Mouse (Mus musculus) liver, embryonic 11.5 days (tissue): ENCODE measurements around the gene C1d. TPM values are rescaled to one million over a fixed set of nuclear protein-coding genes. Genes with fewer than 3 reads are reported as not detected.
A peak's percentile ranks its signal among the peaks of the same experiment; 100 is the strongest.
"Not testable (repeated sequence)": the region's sequence is repeated elsewhere in the genome, so short reads cannot be mapped to it uniquely, and the experiment has no call there.

Source experiments
- ATAC-seq: fragments of 200-750 bp; cut with Nextera tagmentation; replicated peaks from 2 replicates; pipeline ENCODE4 v1.8.0; 2017; ENCODE audit warnings: moderate number of reproducible peaks, mild to moderate bottlenecking, moderate TSS enrichment, moderate library complexity; ENCODE audit not compliant: low FRiP score
- DNase-seq: peaks from one replicate; pipeline ENCODE4 v3.0.0-alpha.2; 2017; ENCODE audit warnings: low spot score
- H3K27ac ChIP-seq: fragments of 300-500 bp; sonication (generic); 2 replicates; pipeline ENCODE4 v1.5.1; 2014; ENCODE audit warnings: mild to moderate bottlenecking, low read depth, low read length, control low read depth
- H3K27me3 ChIP-seq: fragments of 300-500 bp; sonication (generic); replicated peaks from 2 replicates; pipeline ENCODE4 v1.6.1; 2014; ENCODE audit warnings: low read length, mixed read lengths; ENCODE audit not compliant: control insufficient read depth, insufficient read depth
- H3K36me3 ChIP-seq: fragments of 300-500 bp; sonication (generic); 2 replicates; pipeline ENCODE4 v1.6.1; 2014; ENCODE audit warnings: mild to moderate bottlenecking, low read length, moderate library complexity, mixed read lengths; ENCODE audit not compliant: control insufficient read depth, insufficient read depth
- H3K4me1 ChIP-seq: fragments of 300-500 bp; sonication (generic); replicated peaks from 2 replicates; pipeline ENCODE4 v1.6.1; 2014; ENCODE audit warnings: low read length, mixed read lengths; ENCODE audit not compliant: control insufficient read depth, insufficient read depth
- H3K4me2 ChIP-seq: fragments of 300-500 bp; sonication (generic); 2 replicates; pipeline ENCODE4 v1.6.1; 2014; ENCODE audit warnings: mild to moderate bottlenecking, control low read depth, moderate library complexity
- H3K4me3 ChIP-seq: fragments of 300-500 bp; sonication (generic); 2 replicates; pipeline ENCODE4 v1.5.1; 2014; ENCODE audit warnings: low read depth, low read length, control low read depth
- H3K9ac ChIP-seq: fragments of 300-500 bp; sonication (generic); 2 replicates; pipeline ENCODE4 v1.6.1; 2014; ENCODE audit warnings: low read depth, low read length, control low read depth
- H3K9me3 ChIP-seq: fragments of 300-500 bp; sonication (generic); 2 replicates; pipeline ENCODE4 v1.6.1; 2016; ENCODE audit warnings: low read length, inconsistent platforms, mixed read lengths; ENCODE audit not compliant: control insufficient read depth
- WGBS: fragments of 180-500 bp; shearing (Covaris S2); extraction: QIAGEN DNeasy Blood & Tissue Kit; methylation state at CpG from one replicate; pipeline ENCODE4 v1.1.7; 2014; 5-methylcytosine and 5-hydroxymethylcytosine counted together
- polyA plus RNA-seq: library from polyadenylated mRNA; unstranded; fragments of >200 nt; fragmentation: Nextera tagmentation; extraction: Ambion mirVana; gene quantifications from 2 replicates; pipeline ENCODE4 v1.2.1, GENCODE M21; 2014

C1d gene
- polyA plus RNA-seq, 1 experiment from 2014 or later = 91.8 TPM

GRCm38 (mm10) chr11:17238598-17238997 lies 18.8 kb upstream of the C1d start:
- peaks cover 10% of the 10 kb centered on the region; the same call in 1 of the 2 replicates for H3K4me1 ChIP-seq
- DNase-seq, ATAC-seq, H3K9ac ChIP-seq, H3K4me2 ChIP-seq, H3K27ac ChIP-seq, H3K9me3 ChIP-seq, H3K27me3 ChIP-seq, H3K36me3 ChIP-seq, H3K4me3 ChIP-seq: not testable (repeated sequence)
- 86% methylated on average over 5 of the region's 5 CpGs for WGBS

DNA sequence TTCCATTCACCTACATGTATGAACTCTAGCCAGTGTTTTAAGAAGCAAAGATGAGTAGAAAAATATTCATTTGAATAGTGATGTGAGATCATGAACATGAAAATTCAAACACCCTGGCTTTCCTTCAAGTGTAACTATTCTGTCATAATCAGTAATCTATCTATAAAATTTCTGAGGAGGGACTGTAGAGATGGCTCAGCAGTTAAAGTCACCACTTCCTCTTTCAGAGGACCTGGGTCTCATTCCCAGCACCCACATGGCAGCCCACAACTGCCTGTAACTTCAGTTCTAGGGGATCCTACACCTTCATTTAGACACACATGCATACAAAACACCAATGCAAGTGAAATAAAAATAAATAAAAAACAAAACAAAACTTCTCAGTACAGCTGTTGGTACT lies 8.7 kb upstream of the C1d start:
- no peak for DNase-seq
- no peak overlapping the region for H3K27ac ChIP-seq

GRCm38 (mm10) chr11:17256813-17257365 lies 490 bp upstream of the C1d start:
- Histone ChIP-seq H3K9me3 (no peaks in the 10 kb centered on the region), H3K27ac (no peak overlapping the region), H3K4me3 (peak overlapping the region; percentile 84), H3K4me1 (peaks cover 4% of the 10 kb centered on the region; the same call in 1 of the 2 replicates), H3K36me3 (no peaks in the 10 kb centered on the region), H3K4me2 (peak overlapping the region; percentile 65), H3K9ac (peak overlapping the region; percentile 93), H3K27me3 (no peaks in the 10 kb centered on the region)
- peak; percentile 65 for ATAC-seq
- no peak for DNase-seq
- WGBS = 51% methylated on average over 8 of the region's 8 CpGs

More for the DNA sequence above, 8.7 kb upstream of the C1d start:
- H3K4me3 ChIP-seq = no peak overlapping the region
- no peaks in the 10 kb centered on the region for H3K27me3 ChIP-seq
- no peaks in the 10 kb centered on the region for H3K4me1 ChIP-seq
- no peaks in the 10 kb centered on the region for H3K9me3 ChIP-seq
- H3K9ac ChIP-seq = no peak overlapping the region
- no peak overlapping the region for H3K4me2 ChIP-seq
- H3K36me3 ChIP-seq = no peaks in the 10 kb centered on the region
- no peak for ATAC-seq

DNA sequence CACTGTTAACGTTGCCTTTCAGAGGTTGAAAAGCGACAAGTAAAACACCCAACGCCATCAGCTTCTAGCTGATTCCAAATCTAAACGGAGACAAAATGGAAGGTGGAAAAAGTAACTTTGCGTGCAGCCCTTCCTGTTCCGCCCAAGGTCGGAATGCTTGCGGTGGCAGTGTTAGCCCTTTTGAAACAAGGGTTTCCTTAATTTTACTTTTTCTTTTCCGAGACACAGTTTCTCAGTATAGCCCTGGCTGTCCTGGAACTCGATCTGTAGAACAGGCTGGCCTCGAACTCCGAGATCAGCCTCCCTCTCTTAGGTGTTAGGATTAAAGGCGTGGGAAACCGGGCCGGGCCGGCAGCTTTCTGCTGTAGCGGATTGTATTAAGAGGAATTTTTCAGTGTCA lies 482 bp downstream of the C1d start:
- Histone ChIP-seq H3K4me2 (peak overlapping the region; percentile 65), H3K4me3 (peak overlapping the region; percentile 84), H3K9ac (peak overlapping the region; percentile 93), H3K27ac (peak overlapping the region; percentile 88), H3K36me3 (no peaks in the 10 kb centered on the region), H3K4me1 (peaks cover 4% of the 10 kb centered on the region; the same call in 1 of the 2 replicates), H3K27me3 (no peaks in the 10 kb centered on the region), H3K9me3 (no peaks in the 10 kb centered on the region)
- under 1% methylated on average over 17 of the region's 17 CpGs for WGBS
- DNase-seq = no peak
- peak; percentile 37 for ATAC-seq

- ATAC-seq (no peak), DNase-seq (no peak)
- Histone ChIP-seq H3K9ac (no peak overlapping the region), H3K4me2 (no peak overlapping the region), H3K27ac (no peak overlapping the region), H3K27me3 (no peaks in the 10 kb centered on the region), H3K36me3 (no peaks in the 10 kb centered on the region; the same call in 1 of the 2 replicates), H3K9me3 (no peaks in the 10 kb centered on the region), H3K4me1 (no peaks in the 10 kb centered on the region), H3K4me3 (no peak overlapping the region)
- WGBS = 91% methylated on average over 4 of the region's 4 CpGs
These were observed 9.8 kb downstream of the C1d start for GRCm38 (mm10) chr11:17267176-17267575.

GRCm38 (mm10) chr11:17268801-17269200 lies 11.4 kb downstream of the C1d start:
- no peaks in the 10 kb centered on the region for H3K4me1 ChIP-seq
- H3K9me3 ChIP-seq = no peaks in the 10 kb centered on the region
- H3K4me3 ChIP-seq = no peak overlapping the region
- no peak for DNase-seq
- H3K9ac ChIP-seq = no peak overlapping the region
- no peaks in the 10 kb centered on the region for H3K27me3 ChIP-seq
- H3K4me2 ChIP-seq = no peak overlapping the region
- ATAC-seq = no peak
- H3K27ac ChIP-seq = no peak overlapping the region
- no peaks in the 10 kb centered on the region; the same call in 1 of the 2 replicates for H3K36me3 ChIP-seq
- 78% methylated on average over 1 of the region's 1 CpGs for WGBS

GRCm38 (mm10) chr11:17279959-17280358 lies 22.6 kb downstream of the C1d start:
- Histone ChIP-seq H3K9ac (no peak overlapping the region), H3K27ac (no peak overlapping the region), H3K36me3 (no peaks in the 10 kb centered on the region), H3K27me3 (no peaks in the 10 kb centered on the region), H3K4me2 (no peak overlapping the region), H3K9me3 (no peaks in the 10 kb centered on the region), H3K4me1 (no peaks in the 10 kb centered on the region), H3K4me3 (no peak overlapping the region)
- no peak for DNase-seq
- peak; percentile 45; the same call in 1 of the 2 replicates for ATAC-seq
- 14% methylated on average over 9 of the region's 9 CpGs for WGBS

DNA sequence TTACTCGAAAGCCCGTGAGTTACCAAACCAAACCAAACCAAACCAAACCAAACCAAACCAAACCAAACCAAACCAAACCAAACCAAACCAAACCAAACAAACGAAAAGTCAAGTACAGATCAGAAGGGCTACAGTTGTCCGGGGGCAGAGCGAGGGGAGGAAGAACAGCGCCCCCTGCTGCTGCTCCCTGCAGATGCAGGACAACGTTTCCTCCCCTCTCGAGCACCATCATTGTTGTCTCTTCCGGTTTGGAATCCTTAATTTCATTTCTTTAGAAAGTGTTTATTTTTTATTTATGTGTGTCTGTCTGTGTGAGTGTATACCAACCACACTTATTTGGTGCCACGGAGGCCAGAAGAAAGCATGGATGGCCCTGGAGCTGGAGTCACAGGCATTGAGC lies 26.7 kb downstream of the C1d start:
- Histone ChIP-seq H3K9me3 (no peaks in the 10 kb centered on the region), H3K4me3 (no peak overlapping the region), H3K4me2 (no peak overlapping the region), H3K36me3 (no peaks in the 10 kb centered on the region), H3K4me1 (no peaks in the 10 kb centered on the region), H3K27ac (no peak overlapping the region), H3K27me3 (no peaks in the 10 kb centered on the region), H3K9ac (no peak overlapping the region)
- ATAC-seq (no peak; the same call in 1 of the 2 replicates), DNase-seq (no peak)
- 50% methylated on average over 10 of the region's 10 CpGs for WGBS

DNA sequence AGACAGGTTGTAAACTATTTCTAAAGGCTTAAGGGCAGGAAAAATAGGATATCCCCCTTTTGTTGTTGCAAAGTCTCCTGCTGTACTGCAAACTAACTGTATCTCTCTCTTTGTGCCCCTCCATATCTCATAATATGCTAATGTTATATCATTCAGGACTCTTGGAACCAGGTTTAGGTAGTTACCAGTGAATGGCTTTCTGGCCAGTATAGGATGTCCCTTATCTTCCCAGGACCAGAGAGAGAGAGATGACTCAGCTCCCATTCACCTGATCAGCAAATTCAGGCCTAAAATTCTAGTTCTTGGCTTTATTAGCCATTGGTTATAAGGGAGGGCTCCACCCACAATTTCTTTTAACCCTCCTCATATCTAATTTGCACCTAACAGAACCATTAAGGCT lies 31.5 kb downstream of the C1d start:
- no peak for DNase-seq
- H3K9me3 ChIP-seq = no peaks in the 10 kb centered on the region
- ATAC-seq = no peak
- no peaks in the 10 kb centered on the region for H3K4me1 ChIP-seq
- H3K4me3 ChIP-seq = no peak overlapping the region
- H3K36me3 ChIP-seq = no peaks in the 10 kb centered on the region
- no peak overlapping the region for H3K4me2 ChIP-seq
- H3K27ac ChIP-seq = no peak overlapping the region
- H3K9ac ChIP-seq = no peak overlapping the region
- no peaks in the 10 kb centered on the region for H3K27me3 ChIP-seq
